In the genomic region with DNA sequence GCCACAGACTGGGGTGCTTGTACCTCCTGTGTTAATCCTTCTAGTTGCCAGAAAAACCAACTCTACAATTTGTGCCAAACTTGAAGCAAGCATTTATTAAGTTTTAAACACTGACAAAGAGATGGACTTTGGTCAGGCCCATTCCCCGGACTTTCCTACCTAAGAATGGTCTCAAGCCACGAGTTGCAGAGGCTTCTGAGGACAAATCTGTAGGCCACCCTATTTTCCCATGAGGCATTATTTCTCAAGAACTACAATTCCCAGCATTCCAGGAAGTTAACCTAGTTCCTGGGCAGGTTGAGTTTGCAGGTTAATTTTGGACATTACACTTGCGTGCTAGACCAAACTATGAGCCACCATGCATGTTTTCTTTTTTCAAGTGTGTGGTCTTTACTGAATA, we compare ENCODE assay signal across 10 mouse cellular contexts.
A peak's percentile ranks its signal among the peaks of the same experiment; 100 is the strongest.
DNase-seq lines count a peak whose midpoint lies in the region; ATAC-seq lines count a peak whose summit lies in the region.
"Had no signal": no experiment of that assay in that cellular context is flagged by ENCODE, and none has a peak within 500 bp of the region (broad histone marks: within the 10 kb centered on the region; RNA-seq: fewer than 3 reads in every experiment).

No protein-coding gene starts in this region.

- no peaks in the 10 kb centered on the region for H3K36me3 ChIP-seq in embryonic facial prominence, embryonic 12.5 days
- no peaks in the 10 kb centered on the region; the same call in 1 of the 2 replicates for H3K36me3 ChIP-seq in stomach, embryonic 14.5 days (ENCODE audit: control insufficient read depth, insufficient read depth, low read length)
- H3K36me3 ChIP-seq: neural tube, embryonic 12.5 days had no signal

- H3K4me1 ChIP-seq in embryonic facial prominence, embryonic 12.5 days, result peaks cover 41% of the 10 kb centered on the region
- peaks cover 22% of the 10 kb centered on the region for H3K4me1 ChIP-seq in stomach, embryonic 14.5 days (ENCODE audit: control insufficient read depth, insufficient read depth, low read length)

- peak; percentile 81 for DNase-seq in kidney, adult 11 months
- DNase-seq in kidney, postnatal 4 days, result no peak
- peak; percentile 79 to 88 for DNase-seq in kidney, adult 8-10 months
- DNase-seq in layer of hippocampus, adult 9-10 months (ENCODE audit: low spot score), result no peak
- DNase-seq in thymus, postnatal 10 days (ENCODE audit: low spot score in 2 of 2), result no peak

- H3K4me2 ChIP-seq in embryonic facial prominence, embryonic 12.5 days (replicated peaks), result no peak overlapping the region
- H3K4me2 ChIP-seq in stomach, embryonic 14.5 days (replicated peaks; ENCODE audit: low read depth, low read length), result no peak overlapping the region

- H3K9me3 ChIP-seq in embryonic facial prominence, embryonic 12.5 days, result no peaks in the 10 kb centered on the region
- no peaks in the 10 kb centered on the region for H3K9me3 ChIP-seq in stomach, embryonic 14.5 days (ENCODE audit: control insufficient read depth, low read depth, low read length)
- H3K9me3 ChIP-seq: neural tube, embryonic 12.5 days had no signal

- H3K4me3 ChIP-seq in embryonic facial prominence, embryonic 12.5 days, result no peak overlapping the region
- no peak overlapping the region for H3K4me3 ChIP-seq in stomach, embryonic 14.5 days (ENCODE audit: low read depth, low read length)
- H3K4me3 ChIP-seq: megakaryocyte, embryonic 14.5 days; neural tube, embryonic 12.5 days had no signal

- H3K27ac ChIP-seq in embryonic facial prominence, embryonic 12.5 days, result peak overlapping the region; percentile 81; the same call in 1 of the 2 replicates
- H3K27ac ChIP-seq in stomach, embryonic 14.5 days (ENCODE audit: low read length), result peak overlapping the region; percentile 66; the same call in 1 of the 2 replicates
- H3K27ac ChIP-seq: neural tube, embryonic 12.5 days had no signal

- 59% methylated on average over 3 of the region's 3 CpGs for WGBS in embryonic facial prominence, embryonic 12.5 days
- WGBS in stomach, embryonic 14.5 days, result 73% methylated on average over 3 of the region's 3 CpGs

- H3K9ac ChIP-seq in embryonic facial prominence, embryonic 12.5 days, result no peak overlapping the region
- no peak overlapping the region for H3K9ac ChIP-seq in stomach, embryonic 14.5 days (replicated peaks; ENCODE audit: low read depth, low read length)

- H3K27me3 ChIP-seq in embryonic facial prominence, embryonic 12.5 days, result no peaks in the 10 kb centered on the region
- no peaks in the 10 kb centered on the region for H3K27me3 ChIP-seq in stomach, embryonic 14.5 days (ENCODE audit: control insufficient read depth, insufficient read depth, low read length)
- H3K27me3 ChIP-seq: neural tube, embryonic 12.5 days; Patski had no signal

- ATAC-seq in embryonic facial prominence, embryonic 12.5 days (ENCODE audit: insufficient number of reproducible peaks, insufficient read depth, low FRiP score, low TSS enrichment), result no peak
- no peak for ATAC-seq in stomach, embryonic 14.5 days (ENCODE audit: insufficient number of reproducible peaks, insufficient read depth, low FRiP score, low read depth)
- ATAC-seq: Patski had no signal

Comparison
In these comparisons a context has a peak if more than half of its experiments do, and no peak if none do; other contexts are left out.
1. DNase-seq: peak in kidney, adult 11 months (single experiment) and kidney, adult 8-10 months (2 of 2); none in kidney, postnatal 4 days (0 of 2), layer of hippocampus, adult 9-10 months (single experiment) and thymus, postnatal 10 days (0 of 2).